Mouse (Mus musculus) gonadal fat pad, adult 2 months (tissue): ENCODE results near the gene Rhox4b. TPM values are rescaled to one million over a fixed set of nuclear protein-coding genes. Genes with fewer than 3 reads are reported as not detected.
"Not testable (repeated sequence)": the region's sequence is repeated elsewhere in the genome, so short reads cannot be mapped to it uniquely, and the experiment has no call there.

Experiments
- DNase-seq: peaks from one replicate; pipeline ENCODE4 v3.0.0-alpha.2; 2012; ENCODE audit warnings: low read depth
- polyA plus RNA-seq: library from polyadenylated mRNA; depleted of rRNA; stranded (reverse); fragments of >200 nt; gene quantifications from 2 replicates; pipeline ENCODE4 v1.2.3, GENCODE M21; 2012; rRNA removed

Rhox4b gene
- polyA plus RNA-seq, result not detected in 2 replicates

DNA sequence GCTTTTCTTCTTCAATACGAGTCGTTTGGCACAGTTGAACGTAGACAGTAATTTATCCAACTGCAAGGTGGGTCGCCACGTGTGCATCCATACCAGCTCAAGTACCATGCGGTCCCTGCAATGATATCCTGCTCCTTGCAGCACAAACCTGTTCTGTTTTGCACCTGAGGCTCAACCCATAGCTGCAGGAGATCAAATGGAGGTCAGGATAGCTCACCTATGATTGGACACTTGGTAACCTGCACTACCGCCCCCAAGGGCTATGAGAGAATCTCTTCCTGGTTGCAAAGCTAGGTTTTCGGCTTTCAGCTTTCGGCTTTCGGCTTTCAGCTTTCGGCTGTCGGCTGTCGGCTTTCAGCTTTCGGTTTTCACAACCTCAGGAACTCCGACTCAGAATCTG, at the start of gene Rhox4b:
TSS of gene Rhox4b (plus strand) at position 301 of the 400 bp plus-strand sequence.
- DNase-seq, result not testable (repeated sequence)

DNA sequence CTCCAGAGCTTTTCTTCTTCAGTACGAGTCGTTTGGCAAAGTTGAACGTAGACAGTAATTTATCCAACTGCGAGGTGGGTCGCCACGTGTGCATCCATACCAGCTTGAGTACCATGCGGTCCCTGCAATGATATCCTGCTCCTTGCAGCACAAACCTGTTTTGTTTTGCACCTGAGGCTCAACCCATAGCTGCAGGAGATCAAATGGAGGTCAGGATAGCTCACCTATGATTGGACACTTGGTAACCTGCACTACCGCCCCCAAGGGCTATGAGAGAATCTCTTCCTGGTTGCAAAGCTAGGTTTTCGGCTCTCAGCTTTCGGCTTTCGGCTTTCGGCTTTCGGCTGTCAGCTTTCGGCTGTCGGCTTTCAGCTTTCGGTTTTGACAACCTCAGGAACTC, 41.7 kb upstream of the Rhox4b start, which contains the start of gene Rhox4a2:
TSS of gene Rhox4a2 (plus strand) at position 301 of the 400 bp plus-strand sequence.
- not testable (repeated sequence) for DNase-seq

DNA sequence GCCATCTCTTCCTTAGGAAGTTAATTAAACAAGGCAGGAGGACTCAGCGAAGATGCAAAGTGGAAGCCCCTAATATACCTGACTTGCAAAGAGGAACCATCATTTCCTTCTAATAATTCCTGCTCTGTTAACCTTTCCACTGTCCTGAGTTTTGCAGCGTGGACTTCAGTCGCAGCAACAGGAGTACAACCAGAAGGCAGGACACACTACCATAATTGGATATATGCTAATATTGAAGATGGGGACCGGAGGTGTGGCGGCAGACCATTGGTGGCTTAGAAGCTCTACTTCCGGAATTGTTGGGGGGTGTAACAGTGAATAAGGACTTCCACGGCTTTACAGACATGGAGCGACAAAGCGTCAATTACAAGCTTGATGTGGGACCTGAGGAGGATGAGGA, 20.5 kb upstream of the Rhox4b start, which contains the start of gene Rhox2b:
TSS of gene Rhox2b (plus strand) at position 301 of the 400 bp plus-strand sequence.
- DNase-seq, result not testable (repeated sequence)

DNA sequence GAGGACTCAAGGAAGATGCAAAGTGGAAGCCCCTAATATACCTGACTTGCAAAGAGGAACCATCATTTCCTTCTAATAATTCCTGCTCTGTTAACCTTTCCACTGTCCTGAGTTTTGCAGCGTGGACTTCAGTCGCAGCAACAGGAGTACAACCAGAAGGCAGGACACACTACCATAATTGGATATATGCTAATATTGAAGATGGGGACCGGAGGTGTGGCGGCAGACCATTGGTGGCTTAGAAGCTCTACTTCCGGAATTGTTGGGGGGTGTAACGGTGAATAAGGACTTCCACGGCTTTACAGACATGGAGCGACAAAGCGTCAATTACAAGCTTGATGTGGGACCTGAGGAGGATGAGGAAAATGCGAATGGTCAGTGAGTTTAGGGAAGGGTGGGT, 21.1 kb downstream of the Rhox4b start, which contains the start of gene Rhox2c:
TSS of gene Rhox2c (plus strand) at position 301 of the 400 bp plus-strand sequence.
- DNase-seq, result not testable (repeated sequence)

DNA sequence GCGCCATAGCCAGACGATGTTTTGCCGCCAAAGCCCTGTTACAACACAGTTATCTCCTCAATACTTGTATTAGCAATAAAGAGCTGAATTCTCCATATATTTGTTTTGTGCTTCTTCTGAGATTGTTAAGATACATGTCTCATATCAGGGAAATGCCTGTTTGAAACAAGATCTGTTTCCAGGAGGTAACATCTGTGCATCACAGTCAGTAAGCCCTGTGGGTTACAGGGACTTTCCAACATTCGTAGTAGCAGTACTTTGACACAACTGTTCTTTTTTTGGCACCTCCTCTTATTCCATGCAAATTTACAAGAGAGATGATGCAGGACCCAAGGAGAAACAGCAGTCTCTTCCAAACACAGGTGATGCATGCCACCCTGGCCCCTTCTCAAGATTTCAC, 26.0 kb downstream of the Rhox4b start, which contains the start of gene Rhox3c:
TSS of gene Rhox3c (plus strand) at position 301 of the 400 bp plus-strand sequence.
- DNase-seq, result not testable (repeated sequence)

DNA sequence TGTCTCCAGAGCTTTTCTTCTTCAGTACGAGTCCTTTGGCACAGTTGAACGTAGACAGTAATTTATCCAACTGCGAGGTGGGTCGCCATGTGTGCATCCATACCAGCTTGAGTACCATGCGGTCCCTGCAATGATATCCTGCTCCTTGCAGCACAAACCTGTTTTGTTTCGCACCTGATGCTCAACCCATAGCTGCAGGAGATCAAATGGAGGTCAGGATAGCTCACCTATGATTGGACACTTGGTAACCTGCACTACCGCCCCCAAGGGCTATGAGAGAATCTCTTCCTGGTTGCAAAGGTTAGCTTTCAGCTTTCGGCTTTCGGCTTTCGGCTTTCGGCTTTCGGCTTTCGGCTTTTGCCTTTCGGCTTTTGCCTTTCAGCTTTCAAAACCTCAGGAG, 47.7 kb downstream of the Rhox4b start, which contains the start of gene Rhox4c:
TSS of gene Rhox4c (plus strand) at position 301 of the 400 bp plus-strand sequence.
- not testable (repeated sequence) for DNase-seq

Other genes starting within 250 kb of the Rhox4b start
- 695 and 780 TPM in 2 replicates for gene Ndufa1, start 241.3 kb upstream of the Rhox4b start, polyA plus RNA-seq
- 2.1 and 2.7 TPM in 2 replicates for gene Rnf113a1, start 241.2 kb upstream of the Rhox4b start, polyA plus RNA-seq
- not detected in 2 replicates for gene Gm9, start 221.5 kb upstream of the Rhox4b start, polyA plus RNA-seq
- gene Rhox1, start 210.2 kb upstream of the Rhox4b start, polyA plus RNA-seq, result not detected in 2 replicates
- not detected in 2 replicates for gene Rhox2a, start 187.5 kb upstream of the Rhox4b start, polyA plus RNA-seq
- not detected in 2 replicates for gene Rhox3a, start 182.6 kb upstream of the Rhox4b start, polyA plus RNA-seq
- gene Rhox4a, start 167.2 kb upstream of the Rhox4b start, polyA plus RNA-seq, result not detected in 2 replicates
- not detected in 2 replicates for gene Rhox3a2, start 52.5 kb upstream of the Rhox4b start, polyA plus RNA-seq
- gene Rhox4a2, start 41.6 kb upstream of the Rhox4b start, polyA plus RNA-seq, result not detected in 2 replicates
- gene Rhox2b, start 20.4 kb upstream of the Rhox4b start, polyA plus RNA-seq, result not detected in 2 replicates
- not detected in 2 replicates for gene Rhox2c, start 21.2 kb downstream of the Rhox4b start, polyA plus RNA-seq
- not detected in 2 replicates for gene Rhox3c, start 26.1 kb downstream of the Rhox4b start, polyA plus RNA-seq
- not detected in 2 replicates for gene Rhox4c, start 47.8 kb downstream of the Rhox4b start, polyA plus RNA-seq
- gene Rhox2d, start 60.9 kb downstream of the Rhox4b start, polyA plus RNA-seq, result not detected in 2 replicates
- gene Rhox4d, start 81.9 kb downstream of the Rhox4b start, polyA plus RNA-seq, result not detected in 2 replicates
- gene Rhox2e, start 98.0 kb downstream of the Rhox4b start, polyA plus RNA-seq, result not detected in 2 replicates
- not detected in 2 replicates for gene Rhox3e, start 109.5 kb downstream of the Rhox4b start, polyA plus RNA-seq
- not detected in 2 replicates for gene Rhox4e, start 124.9 kb downstream of the Rhox4b start, polyA plus RNA-seq
- not detected in 2 replicates for gene Rhox2f, start 138.9 kb downstream of the Rhox4b start, polyA plus RNA-seq
- gene Rhox3f, start 148.5 kb downstream of the Rhox4b start, polyA plus RNA-seq, result not detected in 2 replicates
- gene Rhox4f, start 175.2 kb downstream of the Rhox4b start, polyA plus RNA-seq, result not detected in 2 replicates
- not detected in 2 replicates for gene Rhox3g, start 196.1 kb downstream of the Rhox4b start, polyA plus RNA-seq
- gene Rhox2g, start 211.0 kb downstream of the Rhox4b start, polyA plus RNA-seq, result not detected in 2 replicates
- gene Rhox4g, start 218.8 kb downstream of the Rhox4b start, polyA plus RNA-seq, result not detected in 2 replicates
- not detected in 2 replicates for gene Rhox3h, start 236.3 kb downstream of the Rhox4b start, polyA plus RNA-seq
- gene Rhox2h, start 240.8 kb downstream of the Rhox4b start, polyA plus RNA-seq, result not detected in 2 replicates